Mouse (Mus musculus) brain, embryonic 14.5 days (tissue): Measurements from ENCODE around the gene Secisbp2. TPM values are rescaled to one million over a fixed set of nuclear protein-coding genes. Genes with fewer than 3 reads are reported as not detected.
A peak's percentile ranks its signal among the peaks of the same experiment; 100 is the strongest.

Experiments used
- DNase-seq: peaks from one replicate; pipeline ENCODE4 v3.0.0-alpha.2; 2011; ENCODE audit warnings: low read depth
- CTCF ChIP-seq: fragments of 200-500 bp; IDR thresholded peaks from 2 replicates; pipeline ENCODE4 v1.5.1; 2012; ENCODE audit warnings: inconsistent platforms, mild to moderate bottlenecking, moderate library complexity, borderline replicate concordance; ENCODE audit not compliant: insufficient read depth, insufficient read length; ENCODE audit errors: extremely low read depth
- POLR2A ChIP-seq: fragments of 200-500 bp; IDR thresholded peaks from 2 replicates; pipeline ENCODE4 v1.6.1; 2012; ENCODE audit warnings: mild to moderate bottlenecking, inconsistent platforms, borderline replicate concordance; ENCODE audit not compliant: poor library complexity, insufficient read depth, insufficient read length, severe bottlenecking; ENCODE audit errors: extremely low read depth
- polyA plus RNA-seq: library from polyadenylated mRNA; depleted of rRNA; stranded (reverse); fragments of >200 nt; gene quantifications from 2 replicates; pipeline ENCODE4 v1.2.3, GENCODE M21; 2012; rRNA removed

Secisbp2 gene
- polyA plus RNA-seq: 25.9 and 32.0 TPM in 2 replicates

DNA sequence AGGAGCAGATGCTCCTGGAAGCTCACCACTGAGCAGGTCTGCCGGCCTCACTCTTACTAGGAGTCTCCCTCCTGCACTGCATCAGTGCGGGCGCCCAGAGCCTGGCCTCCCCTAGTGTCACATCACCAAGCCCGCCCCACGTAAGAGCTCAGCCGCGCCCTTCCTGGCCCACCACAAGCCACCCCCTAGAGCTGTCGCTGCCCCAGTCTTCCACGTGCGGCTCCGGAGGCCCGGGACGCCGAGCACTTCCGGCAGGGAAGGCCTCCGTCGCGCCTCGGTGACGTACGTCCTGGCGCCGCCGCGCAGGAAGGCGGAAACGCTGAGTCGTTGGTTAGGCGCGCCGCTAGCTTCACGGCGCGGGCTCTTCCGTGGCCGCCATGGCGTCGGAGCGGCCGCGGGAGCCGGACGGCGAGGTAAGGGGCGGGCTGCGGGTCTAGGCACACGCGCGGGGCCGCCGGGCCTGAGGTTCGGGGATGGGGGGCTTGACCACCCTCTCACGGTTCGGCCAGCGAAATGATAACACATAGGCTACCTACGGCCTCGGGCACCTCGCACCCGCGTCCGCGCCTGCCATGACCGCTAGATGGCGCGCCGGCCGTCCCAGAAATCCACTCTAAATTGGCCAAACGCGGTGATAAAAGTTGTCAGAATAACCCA is at the start of gene Secisbp2:
Gene Secisbp2 (plus strand): TSS at position 290 of the 657 bp plus-strand sequence.
- TF ChIP-seq POLR2A: peak; percentile 86
- TF ChIP-seq CTCF: peak; percentile 93
- DNase-seq: peak; percentile 98

- no peak for TF ChIP-seq POLR2A
- DNase-seq: no peak
Observed at GRCm38 (mm10) chr13:51602764-51603163, 48.7 kb upstream of the Secisbp2 start.

DNA sequence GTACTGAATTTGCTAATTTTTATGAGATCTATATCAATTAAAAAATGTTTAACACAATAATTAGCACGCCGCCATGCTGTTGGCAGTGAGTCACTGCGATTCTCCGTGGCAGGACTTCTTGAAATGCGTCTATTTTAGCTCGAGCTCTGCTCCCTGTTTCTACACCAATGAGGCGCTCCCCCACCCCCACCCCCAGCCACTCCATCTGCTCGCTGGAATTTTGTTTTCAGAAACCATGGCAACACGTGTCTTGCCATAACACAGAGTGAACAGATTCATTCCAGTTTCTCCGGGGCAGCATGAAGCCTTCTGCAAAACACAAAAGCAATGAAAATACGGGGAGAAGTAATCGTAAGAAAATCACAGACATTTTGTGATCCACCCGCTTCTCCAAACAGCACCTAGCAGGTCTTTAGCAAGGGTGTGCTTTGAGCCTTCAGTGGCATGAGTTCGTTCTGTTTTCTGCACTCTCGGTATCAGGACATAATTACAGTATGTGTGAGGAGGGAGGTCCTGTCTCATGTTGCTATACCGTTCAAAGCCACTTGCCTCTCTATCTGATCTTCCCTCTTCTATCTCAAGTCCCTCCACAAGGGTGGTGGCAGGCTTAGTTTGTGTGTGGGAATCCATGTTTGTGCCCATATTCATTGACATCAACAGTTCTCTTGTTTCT is 48.1 kb upstream of the Secisbp2 start:
- TF ChIP-seq CTCF (no peak), POLR2A (no peak)
- DNase-seq: peak; percentile 96

DNA sequence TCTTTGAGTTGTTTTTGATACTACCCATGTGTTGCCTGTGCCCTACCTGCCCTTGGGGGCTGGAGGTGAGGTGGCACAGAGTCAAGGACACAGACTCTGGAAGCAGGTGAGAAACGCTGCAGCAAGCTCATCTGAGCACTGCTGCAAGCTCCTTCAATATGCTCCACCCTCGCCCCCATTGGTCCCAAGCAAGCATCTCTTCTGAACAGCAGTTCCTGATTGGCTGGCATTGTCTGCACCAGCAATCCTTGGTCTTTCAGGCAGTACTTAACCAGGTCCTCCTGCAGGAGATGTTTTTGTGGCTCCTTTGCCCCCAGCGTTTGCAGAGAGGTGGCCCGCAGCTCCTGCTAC is 47.6 kb upstream of the Secisbp2 start:
- peak; percentile 83 for DNase-seq
- TF ChIP-seq POLR2A (no peak), CTCF (no peak)

DNA sequence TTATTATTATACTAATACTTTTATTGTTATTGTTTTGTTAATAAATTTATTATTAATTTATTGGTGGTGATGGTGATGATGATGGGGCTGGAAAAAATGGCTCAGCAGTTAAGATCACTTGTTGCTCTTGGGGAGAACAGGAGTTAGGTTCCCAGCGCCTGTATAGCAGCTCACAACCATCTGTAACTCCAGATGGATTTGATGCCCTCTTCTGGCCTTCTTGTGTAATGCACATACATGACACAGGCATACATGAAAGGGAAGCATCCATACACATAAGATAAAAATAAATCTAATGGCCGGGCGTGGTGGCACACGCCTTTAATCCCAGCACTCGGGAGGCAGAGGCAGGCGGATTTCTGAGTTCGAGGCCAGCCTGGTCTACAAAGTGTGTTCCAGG is 42.3 kb upstream of the Secisbp2 start:
- no peak for DNase-seq
- TF ChIP-seq POLR2A (no peak), CTCF (no peak)

- TF ChIP-seq CTCF (no peak), POLR2A (no peak)
- peak; percentile 43 for DNase-seq
Observed at GRCm38 (mm10) chr13:51611060-51611459, 40.4 kb upstream of the Secisbp2 start.

- TF ChIP-seq CTCF (no peak), POLR2A (no peak)
- peak; percentile 54 for DNase-seq
Observed at GRCm38 (mm10) chr13:51611500-51611899, 40.0 kb upstream of the Secisbp2 start.

GRCm38 (mm10) chr13:51615815-51616214 is 35.7 kb upstream of the Secisbp2 start:
- TF ChIP-seq CTCF: no peak
- no peak for TF ChIP-seq POLR2A
- no peak for DNase-seq

DNA sequence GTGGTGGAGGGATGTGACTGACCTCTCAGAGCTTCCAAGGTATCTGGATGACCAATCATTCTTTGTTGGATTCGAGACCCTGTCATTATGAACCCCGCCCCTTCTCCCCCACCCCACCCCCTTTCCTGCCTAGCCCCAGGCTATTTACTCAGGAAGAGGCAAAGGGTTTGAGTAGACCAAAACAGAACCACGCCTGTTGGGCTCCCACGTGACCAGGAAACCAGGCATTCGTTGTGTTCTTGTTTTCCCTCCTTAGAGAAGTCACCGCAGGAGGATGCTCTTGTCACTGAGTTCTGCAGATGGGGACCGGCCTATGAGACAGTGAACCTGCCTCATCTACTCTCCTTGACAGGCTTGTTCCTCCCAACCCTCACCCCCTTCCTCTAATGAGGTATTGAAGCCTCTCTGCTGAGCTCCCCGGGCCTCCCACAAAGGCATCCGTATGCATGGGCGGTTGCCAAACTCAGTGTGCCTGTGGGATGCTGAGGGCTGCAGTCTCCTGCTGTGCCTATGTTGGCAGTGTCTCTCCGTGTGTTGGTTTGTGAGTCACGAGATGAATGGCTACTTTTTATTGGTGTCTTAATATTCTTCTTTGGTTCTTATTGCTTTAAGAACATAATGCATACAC is 35.0 kb upstream of the Secisbp2 start:
- no peak for TF ChIP-seq POLR2A
- TF ChIP-seq CTCF: no peak
- DNase-seq: peak; percentile 91

DNA sequence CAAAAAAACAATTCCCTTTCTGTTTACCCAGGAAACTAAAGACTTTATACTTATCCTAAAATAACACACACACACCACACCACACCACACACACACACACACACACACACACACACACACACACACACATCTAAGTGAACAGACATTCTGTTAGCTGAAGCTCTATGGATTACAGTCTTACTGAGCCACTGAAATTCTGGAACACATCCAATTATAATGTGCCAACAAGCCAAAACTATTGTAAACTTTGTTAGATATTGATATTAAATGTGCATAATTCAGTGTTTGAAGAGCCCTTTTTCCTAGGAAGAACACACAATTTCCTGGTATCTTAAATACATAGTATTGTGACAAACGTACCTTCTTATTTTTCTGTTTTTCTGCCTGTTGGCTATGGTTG is 34.2 kb upstream of the Secisbp2 start:
- TF ChIP-seq POLR2A (no peak), CTCF (no peak)
- DNase-seq: peak; percentile 50

DNA sequence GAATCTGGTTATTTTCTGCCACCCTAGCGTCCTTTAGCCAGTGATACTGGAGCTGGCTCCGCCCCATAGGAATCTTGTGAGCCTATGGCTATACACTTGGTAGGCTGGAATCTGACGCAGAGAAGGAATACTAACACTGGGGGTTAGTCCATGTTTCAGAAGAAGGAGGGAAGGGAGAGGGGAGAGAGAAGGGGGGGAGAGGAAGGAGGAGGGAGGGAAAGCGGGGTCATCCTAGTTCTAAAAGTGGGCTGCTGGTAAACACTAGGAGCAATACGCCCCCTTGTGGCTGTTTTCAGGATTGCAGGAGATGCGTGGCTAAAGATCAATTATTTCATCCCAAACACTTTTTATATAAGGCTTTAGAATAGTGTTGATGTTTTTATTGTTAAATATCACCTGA is 33.6 kb upstream of the Secisbp2 start:
- TF ChIP-seq POLR2A: no peak
- peak; percentile 84 for TF ChIP-seq CTCF
- DNase-seq: peak; percentile 85

- DNase-seq: no peak
- TF ChIP-seq POLR2A: no peak
- TF ChIP-seq CTCF: no peak
Observed at GRCm38 (mm10) chr13:51618602-51619001, 32.9 kb upstream of the Secisbp2 start.

- TF ChIP-seq POLR2A (no peak), CTCF (no peak)
- no peak for DNase-seq
Observed at GRCm38 (mm10) chr13:51622626-51623025, 28.9 kb upstream of the Secisbp2 start.

GRCm38 (mm10) chr13:51623678-51624077 is 27.8 kb upstream of the Secisbp2 start:
- no peak for DNase-seq
- TF ChIP-seq POLR2A: no peak
- no peak for TF ChIP-seq CTCF
